Mouse (Mus musculus) stomach, postnatal 0 days (tissue): ENCODE measurements at regions not wholly inside any gene's neighbourhood (a gene's known extent, or its start where the extent isn't known, plus 50 kb on each side); places are given as distances from the start of the nearest gene placed in this dataset.
"Not testable (repeated sequence)": the region's sequence is repeated elsewhere in the genome, so short reads cannot be mapped to it uniquely, and the experiment has no call there.

Experiments
- CTCF ChIP-seq: IDR thresholded peaks from 2 replicates; pipeline ENCODE4 v1.5.1; 2016; ENCODE audit warnings: antibody characterized with exemption, low read depth, mild to moderate bottlenecking, moderate library complexity
- EP300 ChIP-seq: optimal IDR thresholded peaks from 2 replicates; pipeline ENCODE3; 2016; ENCODE audit warnings: antibody characterized with exemption

- not testable (repeated sequence) for TF ChIP-seq CTCF, EP300
Observed at GRCm38 (mm10) chr8:20264612-20265011, 98.4 kb downstream of the Gm15319 start.
